Mouse (Mus musculus) embryo, embryonic 9.5 days (tissue): Measurements from ENCODE around the gene Olfr118.
"Not testable (repeated sequence)": the region's sequence is repeated elsewhere in the genome, so short reads cannot be mapped to it uniquely, and the experiment has no call there.

ENCODE experiments used
- DNase-seq: peaks from one replicate; pipeline ENCODE4 v3.0.0-alpha.2; 2017; ENCODE audit errors: extremely low spot score

Gene Olfr118

DNA sequence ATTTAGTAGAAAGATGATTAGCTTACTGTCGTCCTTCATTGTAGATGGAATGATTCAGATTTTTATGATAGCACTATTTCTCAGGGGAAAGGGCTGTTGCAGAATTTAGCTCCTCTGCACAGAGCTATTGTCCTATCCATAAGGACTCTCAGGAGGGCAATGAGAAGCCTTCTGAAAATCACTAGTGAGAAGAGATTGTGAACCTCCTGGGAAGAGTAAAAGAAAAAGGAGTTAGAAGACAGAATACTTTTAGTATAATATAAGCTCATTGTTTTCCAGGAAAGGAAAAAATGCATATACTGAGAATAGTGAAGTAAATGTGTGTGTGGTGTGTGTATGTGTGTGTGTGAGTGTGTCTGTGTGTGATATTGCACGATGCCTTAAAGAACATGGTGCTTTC lies at the start of gene Olfr118:
Olfr118 (plus strand) TSS at position 301 of the 400 bp plus-strand sequence.
- no peak for DNase-seq

DNA sequence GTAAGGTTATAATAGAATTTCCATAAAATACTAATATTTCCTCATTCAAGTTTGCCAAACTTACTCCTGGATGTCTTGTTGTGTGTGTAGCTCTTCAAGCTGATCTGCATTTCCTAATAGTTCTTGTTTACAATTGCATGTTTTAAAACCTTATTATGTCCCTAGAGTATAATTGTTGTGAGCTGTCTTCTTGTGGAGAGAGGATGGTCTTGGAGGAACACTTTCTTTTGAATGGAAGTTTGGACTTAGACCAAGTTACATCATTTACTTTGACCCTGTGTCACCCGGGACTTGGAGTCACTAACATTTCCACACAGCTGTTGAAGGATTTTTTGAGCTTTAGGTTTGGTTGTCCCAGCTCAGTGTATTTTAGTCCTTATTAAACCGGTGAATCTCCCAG lies 39.8 kb upstream of the Olfr118 start, which contains the start of the genes Olfr115 and Olfr116:
Olfr115 (minus strand) TSS at position 101 of the 400 bp plus-strand sequence.
Olfr116 (minus strand) TSS at position 191 of the 400 bp plus-strand sequence.
- no peak for DNase-seq

GRCm38 (mm10) chr17:37663682-37664081 lies 3.1 kb upstream of the Olfr118 start, which contains the start of gene Olfr117:
Gene Olfr117 (minus strand): TSS chr17:37663782.
- no peak for DNase-seq

GRCm38 (mm10) chr17:37696264-37696663 lies 29.5 kb downstream of the Olfr118 start, which contains the start of gene Olfr119:
Gene Olfr119 (plus strand): TSS chr17:37696564.
- not testable (repeated sequence) for DNase-seq

- DNase-seq, result no peak
These were observed 54.7 kb downstream of the Olfr118 start, which contains the start of gene Olfr120 for GRCm38 (mm10) chr17:37721508-37721907. Gene Olfr120 (plus strand): TSS chr17:37721808.
